Comparison of ENCODE assay signal across 16 mouse cellular contexts in the genomic region with DNA sequence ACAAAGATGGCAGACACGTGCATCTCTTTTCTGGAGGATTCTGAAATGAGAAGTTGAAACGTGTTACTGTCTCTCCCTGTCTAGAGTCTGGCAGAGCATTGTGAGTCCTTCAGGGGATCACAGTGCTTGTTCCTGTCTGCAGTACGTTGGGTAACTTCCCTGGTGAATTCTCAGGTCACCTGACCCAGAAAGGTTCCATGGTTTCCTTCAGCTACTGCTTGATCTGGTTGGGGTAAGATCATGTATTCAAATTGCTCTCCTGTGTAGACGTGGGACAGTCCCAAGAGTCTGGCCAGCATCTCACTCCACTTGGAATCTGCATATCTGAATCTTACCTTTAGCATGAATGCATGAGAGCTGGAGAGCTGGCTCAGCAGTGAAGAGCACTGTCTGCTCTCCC.
"Had no signal": no experiment of that assay in that cellular context is flagged by ENCODE, and none has a peak within 500 bp of the region (broad histone marks: within the 10 kb centered on the region; RNA-seq: fewer than 3 reads in every experiment).

No protein-coding gene starts in this region.

- H3K9ac ChIP-seq: neural tube, embryonic 13.5 days; neural tube, embryonic 15.5 days; stomach, embryonic 15.5 days had no signal

- DNase-seq: retina, postnatal 1 day; right cerebral cortex, adult 18-20 months; right cerebral cortex, postnatal 14 days; right cerebral cortex, postnatal 25 days; right cerebral cortex, postnatal 4 days; spleen, adult 18-20 months; thymus, adult 18-20 months; thymus, adult 2 months; thymus, postnatal 14 days; thymus, postnatal 25 days; thymus, postnatal 36 days; thymus, postnatal 4 days had no signal

- H3K27ac ChIP-seq: neural tube, embryonic 13.5 days; neural tube, embryonic 15.5 days; stomach, embryonic 15.5 days; stomach, postnatal 0 days had no signal

- H3K4me2 ChIP-seq: neural tube, embryonic 13.5 days; neural tube, embryonic 15.5 days; stomach, embryonic 15.5 days had no signal

- H3K4me3 ChIP-seq: neural tube, embryonic 13.5 days; neural tube, embryonic 15.5 days; stomach, embryonic 15.5 days had no signal

- H3K27me3 ChIP-seq: neural tube, embryonic 13.5 days; neural tube, embryonic 15.5 days; stomach, embryonic 15.5 days had no signal

- H3K4me1 ChIP-seq: neural tube, embryonic 13.5 days; neural tube, embryonic 15.5 days; stomach, embryonic 15.5 days had no signal

- H3K9me3 ChIP-seq: neural tube, embryonic 13.5 days; neural tube, embryonic 15.5 days; stomach, embryonic 15.5 days had no signal

- H3K36me3 ChIP-seq: neural tube, embryonic 13.5 days; neural tube, embryonic 15.5 days; stomach, embryonic 15.5 days had no signal
